ENCODE assay signal across 29 mouse cellular contexts in genomic region chr7:16745373-16745772, GRCm38 (mm10). TPM values are rescaled to one million over a fixed set of nuclear protein-coding genes. Genes with fewer than 3 reads are reported as not detected.
A peak's percentile ranks its signal among the peaks of the same experiment; 100 is the strongest.
DNase-seq lines count a peak whose midpoint lies in the region; ATAC-seq and TF ChIP-seq lines count a peak whose summit lies in the region.
"Had no signal": no experiment of that assay in that cellular context is flagged by ENCODE, and none has a peak within 500 bp of the region (broad histone marks: within the 10 kb centered on the region; RNA-seq: fewer than 3 reads in every experiment).

No protein-coding gene starts in this region.

- H3K9me3 ChIP-seq in megakaryocyte, embryonic 14.5 days, result no peaks in the 10 kb centered on the region
- no peaks in the 10 kb centered on the region for H3K9me3 ChIP-seq in intestine, postnatal 0 days (ENCODE audit: control insufficient read depth)
- H3K9me3 ChIP-seq: embryonic facial prominence, embryonic 10.5 days; embryonic facial prominence, embryonic 13.5 days; forebrain, embryonic 10.5 days; forebrain, embryonic 15.5 days; heart, embryonic 10.5 days; heart, embryonic 13.5 days; hindbrain, embryonic 12.5 days; hindbrain, embryonic 15.5 days had no signal

- peaks cover 97% of the 10 kb centered on the region for H3K36me3 ChIP-seq in megakaryocyte, embryonic 14.5 days (replicated peaks; ENCODE audit: low read length)
- H3K36me3 ChIP-seq in intestine, postnatal 0 days (ENCODE audit: control insufficient read depth, insufficient read depth), result peaks cover 63% of the 10 kb centered on the region

- TF ChIP-seq CTCF in layer of hippocampus, adult 2 months (conservative IDR thresholded peaks at IDR 0.05), result no peak
- no peak for TF ChIP-seq CTCF in intestine, postnatal 0 days (IDR thresholded peaks at IDR 0.05; ENCODE audit: low read depth)

- H3K4me2 ChIP-seq in intestine, postnatal 0 days (replicated peaks; ENCODE audit: low read depth), result no peak overlapping the region; the same call in 1 of the 2 replicates
- H3K4me2 ChIP-seq: embryonic facial prominence, embryonic 13.5 days; forebrain, embryonic 15.5 days; heart, embryonic 13.5 days; hindbrain, embryonic 12.5 days; hindbrain, embryonic 15.5 days had no signal

- no peaks in the 10 kb centered on the region for H3K27me3 ChIP-seq in megakaryocyte, embryonic 14.5 days (replicated peaks)
- no peaks in the 10 kb centered on the region for H3K27me3 ChIP-seq in intestine, postnatal 0 days (replicated peaks; ENCODE audit: control insufficient read depth, insufficient read depth, low read length)
- H3K27me3 ChIP-seq: embryonic facial prominence, embryonic 13.5 days; forebrain, embryonic 15.5 days; heart, embryonic 13.5 days; hindbrain, embryonic 12.5 days; hindbrain, embryonic 15.5 days had no signal

- peak overlapping the region; percentile 40 for H3K27ac ChIP-seq in layer of hippocampus, adult 2 months
- no peak overlapping the region for H3K27ac ChIP-seq in intestine, postnatal 0 days (ENCODE audit: low read depth, low read length)
- H3K27ac ChIP-seq: embryonic facial prominence, embryonic 10.5 days; embryonic facial prominence, embryonic 13.5 days; forebrain, embryonic 10.5 days; forebrain, embryonic 15.5 days; heart, adult 2 months; heart, embryonic 10.5 days; heart, embryonic 13.5 days; hindbrain, embryonic 12.5 days; hindbrain, embryonic 15.5 days had no signal

- peaks cover 70% of the 10 kb centered on the region for H3K4me1 ChIP-seq in megakaryocyte, embryonic 14.5 days
- no peaks in the 10 kb centered on the region for H3K4me1 ChIP-seq in intestine, postnatal 0 days (replicated peaks; ENCODE audit: control insufficient read depth, insufficient read depth, low read length)
- H3K4me1 ChIP-seq: embryonic facial prominence, embryonic 10.5 days; forebrain, embryonic 10.5 days; forebrain, embryonic 15.5 days; hindbrain, embryonic 12.5 days had no signal

- H3K4me3 ChIP-seq in layer of hippocampus, adult 2 months, result no peak overlapping the region
- H3K4me3 ChIP-seq in megakaryocyte, embryonic 14.5 days (replicated peaks), result peak overlapping the region; percentile 64
- no peak overlapping the region for H3K4me3 ChIP-seq in intestine, postnatal 0 days (ENCODE audit: low read depth, low read length)
- H3K4me3 ChIP-seq: embryonic facial prominence, embryonic 10.5 days; embryonic facial prominence, embryonic 13.5 days; forebrain, embryonic 10.5 days; forebrain, embryonic 15.5 days; heart, adult 2 months; heart, embryonic 10.5 days; heart, embryonic 13.5 days; hindbrain, embryonic 12.5 days; hindbrain, embryonic 15.5 days had no signal

- WGBS in intestine, postnatal 0 days, result 67% methylated on average over 4 of the region's 4 CpGs

- no peak overlapping the region for H3K9ac ChIP-seq in intestine, postnatal 0 days (ENCODE audit: low read depth, low read length)
- H3K9ac ChIP-seq: embryonic facial prominence, embryonic 13.5 days; forebrain, embryonic 15.5 days; heart, embryonic 13.5 days; hindbrain, embryonic 12.5 days; hindbrain, embryonic 15.5 days had no signal

- no peak for DNase-seq in layer of hippocampus, adult 2 months (ENCODE audit: low spot score in 2 of 2)
- no peak for DNase-seq in layer of hippocampus, postnatal 25 days (ENCODE audit: extremely low spot score in 1 of 2, low spot score in 1 of 2)
- DNase-seq in frontal cortex, adult 2 months (ENCODE audit: extremely low spot score in 1 of 2, low spot score in 1 of 2), result no peak
- DNase-seq: heart, adult 2 months had no signal

- no peak for ATAC-seq in megakaryocyte, adult 5-6 weeks (ENCODE audit: poor library complexity, severe bottlenecking)
- peak; percentile 42; the same call in 1 of the 2 replicates for ATAC-seq in intestine, postnatal 0 days

RNA-seq across cellular contexts. Expression of gene Ap2s1, which starts 7.2 kb away (rescaled TPM):
- 100 to 1,000 TPM; 237 to 271 TPM for total RNA-seq in layer of hippocampus, adult 2 months (2021)
- 100 to 1,000 TPM; 278 to 315 TPM for total RNA-seq in layer of hippocampus, postnatal 25 days (2021)
- 1,190 and 1,969 TPM in 2 replicates for polyA plus RNA-seq in megakaryocyte, embryonic 14.5 days (2012; ENCODE audit: insufficient read depth, low replicate concordance)
- total RNA-seq in megakaryocyte, adult 5-6 weeks (2015), result 205 and 210 TPM in 2 replicates
- 81.5 and 95.7 TPM in 2 replicates for total RNA-seq in megakaryocyte, adult 5-6 weeks (2017)
- 316 and 329 TPM in 2 replicates for polyA plus RNA-seq in intestine, postnatal 0 days (2015; fragmentation: Nextera tagmentation; extraction: Ambion mirVana)
- polyA plus RNA-seq in frontal cortex, adult 2 months (2012; rRNA removed), result 537 and 586 TPM in 2 replicates

RNA-seq across cellular contexts. Expression of gene Ceacam9, which starts 23.6 kb away (rescaled TPM):
- not detected for total RNA-seq in layer of hippocampus, adult 2 months (2021)
- not detected for total RNA-seq in layer of hippocampus, postnatal 25 days (2021)
- polyA plus RNA-seq in megakaryocyte, embryonic 14.5 days (2012; ENCODE audit: insufficient read depth, low replicate concordance), result not detected in 2 replicates
- total RNA-seq in megakaryocyte, adult 5-6 weeks (2015), result not detected in 2 replicates
- not detected in 2 replicates for total RNA-seq in megakaryocyte, adult 5-6 weeks (2017)
- polyA plus RNA-seq in intestine, postnatal 0 days (2015; fragmentation: Nextera tagmentation; extraction: Ambion mirVana), result not detected in 2 replicates
- polyA plus RNA-seq in frontal cortex, adult 2 months (2012; rRNA removed), result 0.24 and 0.55 TPM in 2 replicates
- total RNA-seq: adrenal gland, adult 2 months; adrenal gland, postnatal 14 days; adrenal gland, postnatal 4 days; common myeloid progenitor, adult 5-6 weeks; gastrocnemius, adult 18-20 months; gastrocnemius, postnatal 10 days; gastrocnemius, postnatal 36 days; granulocyte monocyte progenitor cell, adult 5-6 weeks; heart, adult 2 months; heart, postnatal 14 days; hematopoietic stem cell, adult 5-6 weeks; MEL had no signal
- polyA plus RNA-seq: adrenal gland, adult 2 months; C2C12; CD4-positive, CD25-positive, alpha-beta regulatory T cell, adult 4 months; cerebellum, adult 2 months; embryonic facial prominence, embryonic 10.5 days; embryonic facial prominence, embryonic 13.5 days; forebrain, embryonic 10.5 days; heart, adult 2 months; heart, embryonic 10.5 days; heart, embryonic 13.5 days; hindbrain, embryonic 12.5 days had no signal

RNA-seq across cellular contexts. Expression of gene Slc1a5, which starts 35.8 kb away (rescaled TPM):
- 1 to 10 TPM; 3.5 to 4.7 TPM for total RNA-seq in layer of hippocampus, adult 2 months (2021)
- total RNA-seq in layer of hippocampus, postnatal 25 days (2021), result 1 to 10 TPM; 2.4 to 3.5 TPM
- 35.2 and 52.2 TPM in 2 replicates for polyA plus RNA-seq in megakaryocyte, embryonic 14.5 days (2012; ENCODE audit: insufficient read depth, low replicate concordance)
- 48.1 and 55.7 TPM in 2 replicates for total RNA-seq in megakaryocyte, adult 5-6 weeks (2015)
- 27.8 and 28.4 TPM in 2 replicates for total RNA-seq in megakaryocyte, adult 5-6 weeks (2017)
- 19.8 and 22.8 TPM in 2 replicates for polyA plus RNA-seq in intestine, postnatal 0 days (2015; fragmentation: Nextera tagmentation; extraction: Ambion mirVana)
- polyA plus RNA-seq in frontal cortex, adult 2 months (2012; rRNA removed), result 12.6 and 13.4 TPM in 2 replicates

Comparison
In these comparisons a context has a peak if more than half of its experiments do, and no peak if none do; other contexts are left out.
1. RNA of gene Slc1a5, which starts 35.8 kb away (total RNA-seq): 27.8 to 55.7 TPM in megakaryocyte, adult 5-6 weeks; 3.5 to 4.7 TPM in layer of hippocampus, adult 2 months and 2.4 to 3.5 TPM in layer of hippocampus, postnatal 25 days; every median in the first group is over 4 times any median in the second.